Mouse (Mus musculus) megakaryocyte, embryonic 14.5 days (primary cell): ENCODE data around the gene Prdm2.

Source experiments
- FLI1 ChIP-seq: IDR thresholded peaks from 2 replicates; pipeline ENCODE4 v1.6.1; 2012; ENCODE audit warnings: low read length, inconsistent platforms, mixed read lengths
- GATA1 ChIP-seq: IDR thresholded peaks from 3 replicates; pipeline ENCODE4 v1.6.1; 2012; ENCODE audit warnings: mixed read lengths, low read length, inconsistent platforms, borderline replicate concordance

DNA sequence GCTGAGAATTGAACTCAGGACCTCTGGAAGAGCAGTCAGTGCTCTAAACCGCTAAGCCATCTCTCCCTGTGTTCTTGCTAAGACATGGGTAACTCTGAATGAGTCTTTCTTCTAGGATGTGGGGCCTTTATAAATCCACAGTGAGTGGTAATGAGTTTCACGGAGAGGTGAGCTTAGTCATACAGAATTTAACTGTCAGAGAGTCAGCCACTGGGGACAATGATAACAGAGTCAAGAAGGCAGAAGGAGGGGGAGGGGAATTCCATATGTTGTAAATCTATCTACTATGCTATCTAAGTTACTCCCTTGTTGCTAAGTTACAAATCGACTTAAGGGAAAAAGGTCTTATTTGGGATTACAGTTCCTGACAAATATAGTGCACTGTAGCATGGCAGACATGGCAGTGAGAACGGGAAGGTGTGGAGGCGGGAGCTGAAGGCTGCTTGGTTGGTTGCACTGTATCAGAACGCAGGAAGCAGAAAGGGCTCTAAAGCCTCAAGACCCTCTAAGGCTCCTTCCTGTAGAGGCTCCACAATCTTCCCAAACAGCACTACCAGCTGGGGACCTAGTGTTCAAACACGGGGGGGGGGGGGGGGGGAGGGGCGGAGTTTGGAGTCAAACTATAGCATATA lies 47.0 kb upstream of the Prdm2 start:
- no peak for TF ChIP-seq GATA1
- no peak for TF ChIP-seq FLI1
